Mouse (Mus musculus) cerebellum, postnatal 25 days (tissue): Measurements from ENCODE around the gene Snf8.
A peak's percentile ranks its signal among the peaks of the same experiment; 100 is the strongest.

Experiments used
- DNase-seq, 2 experiments: peaks; one replicate each; pipeline ENCODE4 v3.0.0; 2021; ENCODE audit warnings: mixed read lengths in 2 of 2

The Snf8 gene

DNA sequence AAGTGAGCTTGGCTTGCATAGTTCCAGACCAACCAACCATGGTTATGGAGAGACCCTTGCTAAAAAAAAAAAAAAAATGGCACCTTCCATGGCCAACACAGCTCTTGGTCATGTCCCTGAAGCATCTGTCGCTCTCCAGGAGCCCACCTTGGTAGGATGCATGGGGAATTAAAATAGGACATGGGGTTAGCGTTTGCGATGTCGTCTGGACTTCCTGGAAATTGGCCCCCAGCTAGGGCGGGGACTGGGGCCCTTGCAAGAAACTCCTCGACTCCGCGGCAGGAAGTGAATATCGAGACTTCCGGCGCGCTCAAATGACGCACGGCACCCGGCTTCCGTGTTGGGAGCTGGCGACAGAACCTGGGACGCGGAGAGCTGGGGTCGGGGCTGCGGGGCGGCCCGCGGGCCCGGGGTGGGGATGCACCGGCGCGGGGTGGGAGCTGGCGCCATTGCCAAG is at the start of gene Snf8:
Gene Snf8, plus strand, starts transcription at position 290 of the 457 bp plus-strand sequence.
- DNase-seq: peak; percentile 98

DNA sequence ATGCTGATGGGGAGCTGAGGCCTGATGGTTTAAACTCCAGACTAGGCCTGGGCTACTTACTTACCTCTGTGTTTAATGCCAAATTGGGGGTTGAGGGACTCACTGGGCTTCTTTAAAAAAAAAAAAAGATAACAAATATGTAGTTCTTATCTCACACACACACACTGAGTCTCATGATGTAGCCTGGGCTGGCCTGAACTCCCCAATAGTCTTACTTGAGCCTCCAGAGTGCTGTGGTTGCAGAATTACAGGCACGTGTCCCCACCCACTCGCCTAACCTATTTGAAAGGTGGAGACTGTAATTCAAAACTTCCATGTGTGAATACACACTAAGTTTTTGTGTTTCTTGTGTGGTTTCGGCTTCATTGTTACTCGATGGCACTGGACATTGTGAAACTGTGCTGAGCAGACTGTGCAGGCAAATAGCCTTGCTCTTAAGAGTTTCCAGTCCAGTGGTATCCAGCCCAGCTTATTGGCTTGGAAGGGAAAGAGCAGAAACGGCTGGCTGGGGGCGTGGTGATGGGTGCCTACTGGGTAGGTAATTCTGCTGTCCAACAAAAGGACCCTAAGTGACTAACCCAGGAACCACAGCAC is 46.7 kb upstream of the Snf8 start:
- DNase-seq: no peak

DNA sequence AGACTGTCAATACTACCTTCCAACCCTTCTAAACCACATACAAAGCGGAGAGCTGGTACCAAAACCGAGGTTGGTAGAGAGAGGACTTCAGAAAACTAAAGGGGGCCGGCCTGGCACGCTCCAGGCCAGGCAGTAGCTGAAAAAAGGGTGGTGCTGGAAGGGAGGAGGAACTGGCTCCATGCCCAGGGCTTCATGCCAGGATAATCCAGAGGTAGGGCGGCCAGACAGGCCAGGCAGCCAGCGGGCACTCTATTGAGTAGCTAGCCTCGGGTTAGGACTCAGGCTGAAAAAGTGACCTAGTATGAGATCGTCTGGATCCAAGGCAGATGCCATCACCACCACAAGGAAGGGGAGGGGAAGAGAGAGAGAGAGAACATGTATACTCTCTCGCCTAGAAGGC is 46.2 kb upstream of the Snf8 start:
- peak in 1 of 2 experiments; percentile 28 for DNase-seq

GRCm38 (mm10) chr11:95989864-95990263 is 44.8 kb upstream of the Snf8 start:
- DNase-seq: no peak

DNA sequence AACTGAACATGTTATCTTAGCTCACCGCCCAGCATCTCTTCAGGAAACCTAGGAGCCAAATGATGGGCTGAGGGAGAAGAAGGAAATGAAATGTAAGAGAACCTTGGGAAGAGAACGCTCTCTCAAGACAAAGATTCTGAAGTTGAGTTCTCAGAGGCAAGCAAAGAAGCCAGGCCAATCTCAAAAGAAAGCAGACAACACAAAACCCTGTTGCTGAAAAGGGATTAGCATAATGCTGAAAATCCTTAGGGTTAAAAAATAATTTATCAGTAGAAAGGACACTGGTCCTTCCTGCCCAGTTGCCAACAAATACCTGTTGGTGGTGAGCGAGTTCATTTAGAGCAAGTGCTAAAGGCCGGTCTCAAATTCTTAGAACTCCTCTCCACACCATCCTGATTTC is 44.3 kb upstream of the Snf8 start:
- no peak for DNase-seq

DNA sequence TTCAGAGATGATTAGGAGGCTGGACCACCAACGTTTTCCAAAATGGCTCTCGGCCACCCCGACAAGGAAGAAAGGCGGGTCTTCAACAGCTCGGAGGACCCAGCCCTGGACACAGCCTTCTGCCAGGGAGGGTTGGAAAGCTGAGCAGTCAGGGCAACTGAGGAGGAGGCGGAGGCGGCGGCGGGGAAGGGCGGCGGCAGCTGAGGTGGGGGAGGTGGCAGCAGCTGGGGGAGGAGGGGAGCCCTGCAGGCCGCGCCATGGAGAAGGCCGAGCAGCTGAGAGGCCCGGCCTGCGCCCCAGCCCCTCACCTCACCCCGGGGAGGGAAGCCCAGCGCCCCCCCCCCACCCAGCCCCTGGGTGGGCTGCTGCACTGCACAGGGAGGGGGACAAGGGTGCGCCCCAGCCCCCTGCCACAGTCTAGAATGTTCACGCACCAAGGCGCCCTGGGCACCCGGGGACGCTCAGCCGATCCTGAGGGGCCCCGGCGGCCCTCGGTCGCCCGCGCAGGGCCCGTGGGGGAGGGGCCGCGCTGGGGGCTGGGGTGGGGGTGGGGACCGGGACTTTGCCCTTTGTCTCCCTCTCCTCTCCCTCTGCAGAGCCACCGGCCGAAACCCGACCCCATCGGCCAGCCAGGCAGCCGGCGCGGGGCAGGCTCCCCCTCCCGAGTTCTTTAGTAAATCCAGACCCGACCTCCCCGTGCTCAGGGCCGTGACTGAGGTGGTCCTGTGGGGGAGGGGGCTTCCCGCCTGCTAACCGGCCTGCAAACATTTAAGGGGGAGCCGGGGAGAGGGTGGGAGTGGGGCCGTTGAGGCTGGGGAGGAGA is 43.6 kb upstream of the Snf8 start:
- DNase-seq: peak in 1 of 2 experiments; percentile 4

DNA sequence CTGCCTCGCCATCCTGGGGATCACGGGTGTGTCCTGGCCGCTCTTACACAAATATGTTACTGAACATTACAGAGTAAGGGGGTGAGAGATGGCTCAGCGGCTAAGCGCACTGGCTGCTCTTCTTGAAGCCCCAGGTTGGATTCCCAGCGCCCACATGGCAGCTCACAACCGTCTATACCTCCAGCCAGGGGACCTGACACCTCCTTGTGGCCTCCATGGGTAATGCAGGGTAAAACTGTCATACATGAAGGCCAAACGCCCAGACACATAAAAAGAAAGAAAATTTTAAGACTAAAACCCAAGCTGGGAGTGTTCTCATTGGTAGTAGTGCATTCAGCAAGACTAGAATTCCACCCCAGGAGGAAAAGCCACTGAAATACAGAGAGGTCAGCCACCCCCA is 40.5 kb upstream of the Snf8 start:
- DNase-seq: no peak

DNA sequence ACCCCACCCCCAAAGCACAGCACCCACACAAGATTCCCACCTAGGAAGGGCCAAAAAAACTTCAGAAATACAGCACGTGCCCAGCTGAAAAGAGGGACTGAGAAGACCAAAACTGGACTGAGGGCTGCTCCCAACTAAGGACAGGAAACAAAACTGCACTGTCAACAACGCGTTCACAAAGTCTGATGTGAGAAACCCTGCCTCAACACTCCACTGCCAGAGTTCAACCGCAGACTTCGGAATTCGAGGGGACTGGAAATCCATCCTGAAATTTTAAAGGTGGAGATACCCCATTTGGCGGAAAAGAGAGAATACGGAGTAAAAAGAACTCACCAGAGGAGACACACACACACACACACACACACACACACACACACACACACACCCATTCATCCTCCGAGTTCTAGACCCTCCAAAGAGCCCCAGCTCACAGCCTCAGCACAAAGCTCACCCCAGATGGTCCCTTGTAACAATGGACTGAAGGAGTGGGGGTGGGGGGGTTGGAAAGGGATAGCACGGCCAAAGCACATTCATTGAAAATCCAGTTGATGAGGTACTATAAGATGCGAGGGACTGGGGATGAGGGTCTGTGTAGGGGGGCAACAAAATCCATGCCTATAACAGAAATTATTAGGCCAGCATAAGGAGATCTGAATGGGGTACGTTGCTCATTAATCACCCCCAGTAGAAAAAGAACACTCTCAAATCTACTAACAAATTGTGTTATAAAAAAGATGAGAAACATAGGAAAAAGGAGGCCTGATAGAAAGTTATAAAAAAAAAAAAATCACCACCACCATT is 31.4 kb upstream of the Snf8 start:
- DNase-seq: no peak

DNA sequence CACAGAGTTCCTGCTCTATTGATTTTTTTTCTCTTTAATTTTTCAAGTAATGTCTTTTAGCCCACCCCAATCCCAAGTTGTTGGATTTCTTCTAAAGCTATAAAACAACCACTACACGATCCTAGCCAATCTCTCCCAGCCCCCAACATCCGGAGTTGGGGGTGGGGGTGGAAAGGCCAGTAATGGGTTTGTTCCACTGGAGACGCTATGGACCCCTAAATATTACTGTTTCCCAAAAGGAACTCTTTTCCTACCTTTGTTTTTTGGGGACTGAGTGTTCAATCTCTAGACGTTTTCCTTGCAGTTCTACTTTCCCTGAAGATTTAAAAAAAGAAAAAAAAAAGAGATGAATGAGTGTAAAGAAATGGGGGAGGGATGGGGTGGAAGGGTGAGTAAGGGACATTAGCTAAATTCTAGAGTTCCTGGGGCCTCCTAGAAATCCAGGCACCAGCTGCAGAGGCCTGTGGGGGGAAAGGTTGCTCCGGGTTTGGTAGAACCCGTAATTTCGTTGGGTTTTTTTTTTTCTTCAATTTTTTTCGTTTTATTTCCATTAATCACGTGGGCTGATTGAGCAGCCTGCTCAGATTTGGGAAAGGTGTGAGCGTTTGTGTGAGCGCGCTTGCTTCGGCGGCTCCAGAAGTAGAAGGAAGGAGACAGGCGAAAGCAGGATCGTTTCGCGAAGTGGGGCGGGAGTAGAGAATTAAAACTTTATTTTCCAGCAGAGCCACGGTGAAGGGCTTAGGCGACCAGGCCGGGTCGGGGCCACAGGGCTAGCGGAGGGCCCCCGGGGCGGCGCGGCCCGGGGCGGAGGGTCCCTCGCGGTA is 30.5 kb upstream of the Snf8 start:
- peak; percentile 4 to 28 for DNase-seq

- no peak for DNase-seq
These were observed 29.8 kb upstream of the Snf8 start for GRCm38 (mm10) chr11:96004793-96005402.

DNA sequence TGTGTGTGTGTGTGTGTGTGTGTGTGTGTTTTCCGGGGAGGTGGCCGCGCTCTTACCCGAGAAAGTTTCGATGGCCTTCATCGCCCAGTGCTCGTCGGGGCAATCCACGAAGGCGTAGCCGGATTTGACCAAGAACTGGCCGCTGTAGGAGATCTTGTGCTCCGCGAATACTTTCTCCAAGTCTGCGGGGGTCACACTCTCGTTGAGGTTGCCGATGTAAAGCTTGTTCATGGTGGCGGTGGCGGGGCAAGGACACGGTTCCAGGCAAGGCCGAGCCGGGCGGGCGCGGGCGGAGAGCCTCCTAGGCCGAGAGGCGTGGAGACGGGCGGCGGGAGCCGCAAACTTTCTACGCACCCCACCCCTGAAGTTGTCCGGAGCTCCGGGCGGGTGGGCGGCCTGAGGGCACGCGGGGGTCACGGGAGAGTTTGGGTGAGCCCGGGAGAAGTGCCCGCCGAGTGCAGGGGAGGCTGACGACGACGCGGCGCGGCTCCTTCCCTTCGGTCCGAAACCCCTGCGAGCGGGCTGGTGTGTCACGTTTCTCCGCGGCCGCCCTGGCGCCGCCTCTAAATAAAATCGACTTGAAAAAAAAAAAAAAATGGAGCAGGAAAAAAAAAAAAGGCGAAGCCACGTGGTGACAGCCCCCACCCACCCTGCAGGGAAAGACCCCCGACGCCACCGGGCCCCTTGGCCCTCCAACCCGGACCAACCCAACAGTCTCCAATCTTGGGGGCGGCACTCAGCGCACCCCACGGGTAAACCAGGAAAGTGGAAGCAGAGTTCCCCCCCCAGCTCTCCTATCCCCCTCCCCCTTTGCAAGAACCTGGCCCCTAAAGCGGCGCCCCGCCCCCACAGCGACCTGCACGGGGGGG is 29.0 kb upstream of the Snf8 start, which contains the start of gene Igf2bp1:
Gene Igf2bp1, minus strand, starts transcription at position 538 of the 869 bp plus-strand sequence.
- DNase-seq: peak; percentile 12 to 18

GRCm38 (mm10) chr11:96006367-96006851 is 28.3 kb upstream of the Snf8 start:
- peak; percentile 5 to 14 for DNase-seq

DNA sequence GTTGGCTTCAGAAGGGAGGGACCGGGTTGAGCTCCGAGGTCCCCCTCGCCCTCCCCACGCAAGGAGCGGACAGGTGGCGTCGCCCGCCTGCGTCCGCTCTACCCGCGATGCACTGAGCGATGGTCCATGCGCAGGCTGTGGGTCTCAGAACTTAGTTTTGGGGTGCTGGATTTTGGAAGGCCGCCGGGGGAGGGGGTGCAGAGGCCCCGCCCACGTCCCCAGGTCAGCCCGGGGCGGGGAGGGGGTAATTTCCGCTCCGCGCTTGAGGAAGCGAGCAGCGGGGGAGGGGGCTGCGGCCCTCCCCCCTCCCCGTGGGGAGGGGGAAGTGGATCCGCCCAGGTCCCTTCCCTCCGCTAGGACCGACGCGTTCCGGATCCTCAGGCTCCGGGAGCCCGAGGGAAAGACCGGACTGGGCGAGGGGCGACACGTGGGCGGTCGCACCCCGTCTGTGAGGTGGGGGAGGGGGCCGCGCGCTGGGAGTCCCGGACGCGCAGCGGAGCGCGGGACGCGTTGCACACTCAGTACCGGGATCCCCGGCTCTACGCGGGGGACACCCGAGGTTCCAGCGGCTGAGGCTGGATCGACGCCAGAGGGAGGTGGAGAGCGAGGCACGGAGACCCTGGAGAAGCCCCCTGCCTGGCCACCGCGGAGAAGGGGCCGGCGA is 27.7 kb upstream of the Snf8 start:
- peak; percentile 11 to 26 for DNase-seq

GRCm38 (mm10) chr11:96007516-96008235 is 27.0 kb upstream of the Snf8 start:
- DNase-seq: peak; percentile 14 to 46

DNA sequence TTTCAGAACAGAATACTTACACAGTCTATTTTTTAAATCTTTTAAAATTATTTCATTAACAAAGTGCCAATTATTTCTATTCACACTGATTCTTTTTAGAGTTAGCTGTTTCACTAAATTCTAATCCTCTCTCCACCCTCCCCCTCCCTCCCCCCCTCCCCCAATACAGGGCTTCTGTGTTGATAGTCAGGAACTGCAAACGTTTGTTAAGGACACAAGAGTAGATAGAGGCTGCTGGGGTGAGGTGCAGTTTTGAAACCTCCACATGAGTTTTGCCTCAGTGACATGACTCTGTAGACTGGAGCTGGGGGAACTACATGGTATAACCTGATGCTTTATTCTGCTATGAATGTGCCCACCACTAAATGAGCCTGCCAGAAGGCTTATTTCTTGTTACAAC is 25.9 kb upstream of the Snf8 start:
- DNase-seq: no peak

GRCm38 (mm10) chr11:96011982-96012381 is 22.7 kb upstream of the Snf8 start:
- no peak for DNase-seq

- no peak for DNase-seq
These were observed 19.3 kb upstream of the Snf8 start for GRCm38 (mm10) chr11:96015421-96015820.

DNA sequence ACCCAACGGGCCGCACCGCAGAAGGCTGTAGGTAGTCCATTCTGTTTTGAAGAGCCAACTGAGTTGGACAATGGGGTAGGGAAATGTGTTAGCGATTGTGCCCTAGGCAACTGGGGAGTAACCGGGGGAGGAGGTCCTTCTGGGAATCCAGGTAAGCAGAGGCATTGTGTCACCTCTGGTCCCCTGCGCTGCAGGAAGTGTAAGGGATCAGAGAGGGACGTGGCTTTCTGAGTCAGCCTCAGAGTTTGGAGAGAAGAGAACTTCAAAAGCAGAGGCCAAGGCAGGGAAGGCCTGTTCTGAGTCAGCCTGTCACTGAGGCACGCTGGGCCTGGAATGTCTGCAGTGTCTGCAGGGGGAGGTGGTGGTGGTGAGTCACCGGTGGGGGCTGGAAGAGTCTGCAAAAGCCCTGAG is 16.7 kb upstream of the Snf8 start:
- DNase-seq: no peak

DNA sequence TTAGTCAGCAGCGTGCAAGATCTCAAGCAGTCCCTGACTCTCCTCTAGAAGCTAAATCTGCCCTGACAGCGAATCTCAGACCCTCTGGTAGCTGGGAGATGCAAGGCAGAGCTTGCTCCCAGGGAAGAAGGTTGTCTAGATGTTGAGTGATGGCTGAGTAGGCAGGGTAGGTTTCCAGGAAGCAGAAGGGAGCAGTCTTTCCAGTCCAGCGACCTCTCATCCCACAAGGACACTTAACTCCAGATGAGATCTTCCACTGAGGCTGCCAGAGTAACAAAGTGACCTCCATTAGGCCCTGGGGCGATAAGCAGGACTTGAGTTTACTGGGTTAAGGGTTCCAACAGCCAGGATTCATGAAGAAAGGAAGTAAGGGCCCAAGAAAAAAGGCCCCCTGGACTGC is 14.1 kb upstream of the Snf8 start:
- DNase-seq: no peak

DNA sequence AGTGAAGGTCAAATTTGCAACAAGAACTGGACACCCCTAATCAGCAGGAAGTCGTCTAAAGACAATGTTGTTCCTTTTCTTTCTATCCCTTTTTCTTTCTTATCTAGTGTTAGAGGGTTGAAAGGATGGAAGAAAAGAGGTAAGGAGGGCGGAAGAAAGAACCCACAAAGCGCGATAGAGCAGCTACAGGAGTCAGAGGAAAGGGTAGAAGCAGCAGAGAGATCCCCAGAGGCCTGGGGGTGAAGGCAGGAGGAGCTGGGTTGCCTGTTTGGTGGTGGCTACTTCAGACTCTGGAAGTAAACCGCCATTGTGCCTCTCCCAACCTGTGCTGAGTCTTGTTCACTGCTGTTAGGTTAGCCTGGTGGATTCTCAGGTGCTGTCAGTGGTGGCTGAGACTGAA is 6.6 kb upstream of the Snf8 start:
- no peak for DNase-seq
